Mouse (Mus musculus) brain, embryonic 14.5 days (tissue): ENCODE measurements at regions not wholly inside any gene's neighbourhood (a gene's known extent, or its start where the extent isn't known, plus 50 kb on each side); places are given as distances from the start of the nearest gene placed in this dataset.

Source experiments
- CTCF ChIP-seq: fragments of 200-500 bp; IDR thresholded peaks from 2 replicates; pipeline ENCODE4 v1.5.1; 2012; ENCODE audit warnings: inconsistent platforms, mild to moderate bottlenecking, moderate library complexity, borderline replicate concordance; ENCODE audit not compliant: insufficient read depth, insufficient read length; ENCODE audit errors: extremely low read depth
- POLR2A ChIP-seq: fragments of 200-500 bp; IDR thresholded peaks from 2 replicates; pipeline ENCODE4 v1.6.1; 2012; ENCODE audit warnings: mild to moderate bottlenecking, inconsistent platforms, borderline replicate concordance; ENCODE audit not compliant: poor library complexity, insufficient read depth, insufficient read length, severe bottlenecking; ENCODE audit errors: extremely low read depth

DNA sequence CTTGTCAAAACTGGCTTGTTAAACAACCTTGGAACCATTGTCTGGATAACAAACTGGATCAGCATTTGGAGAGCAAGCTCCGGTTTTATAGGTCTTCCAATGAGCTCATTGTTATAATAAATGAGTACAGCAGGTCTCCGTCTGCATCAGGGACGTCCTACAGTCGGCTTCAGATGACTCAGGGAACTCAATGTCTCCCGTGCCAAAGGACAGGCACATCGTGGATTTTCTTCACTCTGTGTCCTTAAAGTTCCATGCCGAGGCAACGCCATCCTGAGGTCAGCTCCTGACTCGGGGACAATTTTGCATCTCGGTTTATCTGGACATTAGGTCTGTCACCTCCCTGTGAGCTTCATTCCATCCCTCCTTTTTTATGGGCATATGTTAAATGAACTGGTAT lies 85.2 kb downstream of the Lyplal1 start:
- TF ChIP-seq CTCF (no peak), POLR2A (no peak)
